Mouse (Mus musculus): ENCODE results near the gene Ccl3.

- TF ChIP-seq CTCF (IDR thresholded peaks at IDR 0.05; ENCODE audit: borderline replicate concordance, insufficient read depth, low read length) (no peak), POLR2A (IDR thresholded peaks at IDR 0.05; ENCODE audit: low read depth, low read length) (no peak)
These were observed 26.5 kb upstream of the Ccl3 start for GRCm38 (mm10) chr11:83675665-83676064.

All from embryonic fibroblast, embryonic 13.5 days (primary cell).